Mouse (Mus musculus): ENCODE measurements around the gene Gm29735. TPM values are rescaled to one million over a fixed set of nuclear protein-coding genes. Genes with fewer than 3 reads are reported as not detected.

The Gm29735 gene
- polyA plus RNA-seq (2012; rRNA removed): not detected in 2 replicates

DNA sequence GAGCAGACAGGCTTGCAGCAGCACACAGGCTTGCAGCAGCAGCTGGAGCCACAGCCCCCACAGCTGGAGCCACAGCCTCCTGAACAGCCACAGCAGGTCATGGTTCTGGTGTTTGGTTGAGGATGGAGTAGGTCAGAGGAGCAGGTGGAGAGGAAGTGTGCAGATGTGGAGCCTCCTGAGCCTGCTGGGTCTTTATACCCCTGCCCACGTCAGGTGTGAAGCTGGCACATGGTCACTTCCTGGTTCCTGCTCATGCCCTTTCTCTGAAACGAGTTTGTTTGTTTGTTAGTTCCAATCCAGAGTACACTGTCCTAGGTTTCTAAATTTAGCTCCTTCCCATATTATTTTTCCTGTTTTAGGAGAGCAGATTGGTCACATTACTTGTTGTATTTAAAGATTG is at the start of gene Gm29735:
Gene Gm29735, minus strand, starts transcription at position 101 of the 400 bp plus-strand sequence.

DNA sequence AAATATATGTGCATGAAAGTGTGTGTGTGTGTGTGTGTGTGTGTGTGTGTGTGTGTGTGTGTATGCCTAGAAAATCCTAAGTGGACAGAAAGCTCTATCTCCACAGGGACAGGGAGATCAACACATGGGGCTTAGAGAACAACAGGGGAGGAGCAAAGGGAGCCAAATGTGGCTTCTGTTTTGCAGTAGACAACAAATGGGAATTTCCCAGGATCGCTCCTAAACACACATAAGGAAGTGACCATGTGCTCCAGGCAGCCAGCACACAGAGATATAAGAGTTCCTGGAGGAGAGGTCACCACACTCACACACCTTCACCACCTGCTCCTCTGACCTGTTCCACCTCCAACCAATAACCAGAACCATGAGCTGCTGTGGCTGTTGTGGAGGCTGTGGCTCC is 44.2 kb upstream of the Gm29735 start, which contains the start of gene Krtap5-3:
Gene Krtap5-3, plus strand, starts transcription at position 301 of the 400 bp plus-strand sequence.

DNA sequence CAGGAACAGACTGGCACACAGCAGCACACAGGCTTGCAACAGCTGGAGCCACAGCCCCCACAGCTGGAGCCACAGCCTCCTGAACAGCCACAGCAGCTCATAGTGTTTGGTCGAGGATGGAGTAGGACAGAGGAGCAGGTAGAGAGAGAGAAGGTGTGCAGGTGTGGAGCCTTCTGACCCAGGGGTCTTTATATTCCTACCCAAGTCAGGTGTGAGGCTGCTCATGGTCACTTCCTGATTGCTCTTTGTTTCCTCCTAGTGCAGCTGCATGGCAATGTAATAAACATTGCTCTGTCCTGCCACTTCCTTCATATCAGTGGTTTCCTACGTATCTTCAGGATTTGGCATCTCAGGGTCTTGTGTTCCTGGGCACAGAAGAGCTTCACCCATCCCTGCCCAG is 33.4 kb upstream of the Gm29735 start, which contains the start of gene Gm10153:
Gene Gm10153, minus strand, starts transcription at position 101 of the 400 bp plus-strand sequence.

DNA sequence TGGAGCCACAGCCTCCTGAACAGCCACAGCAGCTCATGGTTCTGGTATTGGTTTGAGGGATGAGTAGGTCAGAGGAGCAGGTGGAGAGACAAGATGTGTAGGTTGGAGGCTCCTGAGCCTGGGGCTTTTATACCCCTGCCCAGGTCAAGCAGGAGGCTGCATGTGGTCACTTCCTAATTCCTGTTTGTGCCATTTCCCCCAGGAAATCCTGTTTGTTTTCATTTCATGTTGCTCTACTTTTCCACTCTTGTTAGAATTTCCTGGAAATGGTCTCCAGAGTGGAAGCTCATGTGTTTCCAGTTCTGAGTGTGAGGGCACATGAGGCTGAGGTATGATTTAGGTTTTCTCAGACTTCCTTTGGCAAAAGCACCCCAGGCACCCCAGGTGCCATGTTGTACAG is 19.0 kb upstream of the Gm29735 start, which contains the start of gene Krtap5-2:
Gene Krtap5-2, minus strand, starts transcription at position 101 of the 400 bp plus-strand sequence.

DNA sequence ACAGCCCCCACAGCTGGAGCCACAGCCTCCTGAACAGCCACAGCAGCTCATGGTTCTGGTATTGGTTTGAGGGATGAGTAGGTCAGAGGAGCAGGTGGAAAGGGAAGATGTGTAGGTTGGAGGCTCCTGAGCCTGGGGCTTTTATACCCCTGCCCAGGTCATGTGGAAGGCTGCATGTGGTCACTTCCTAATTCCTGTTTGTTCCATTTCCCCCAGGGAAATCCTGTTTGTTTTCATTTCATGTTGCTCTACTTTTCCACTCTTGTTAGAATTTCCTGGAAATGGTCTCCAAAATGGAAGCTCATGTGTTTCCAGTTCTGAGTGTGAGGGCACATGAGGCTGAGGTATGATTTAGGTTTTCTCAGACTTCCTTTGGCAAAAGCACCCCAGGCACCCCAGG is 8.7 kb upstream of the Gm29735 start, which contains the start of gene Gm4553:
Gene Gm4553, minus strand, starts transcription at position 101 of the 400 bp plus-strand sequence.

DNA sequence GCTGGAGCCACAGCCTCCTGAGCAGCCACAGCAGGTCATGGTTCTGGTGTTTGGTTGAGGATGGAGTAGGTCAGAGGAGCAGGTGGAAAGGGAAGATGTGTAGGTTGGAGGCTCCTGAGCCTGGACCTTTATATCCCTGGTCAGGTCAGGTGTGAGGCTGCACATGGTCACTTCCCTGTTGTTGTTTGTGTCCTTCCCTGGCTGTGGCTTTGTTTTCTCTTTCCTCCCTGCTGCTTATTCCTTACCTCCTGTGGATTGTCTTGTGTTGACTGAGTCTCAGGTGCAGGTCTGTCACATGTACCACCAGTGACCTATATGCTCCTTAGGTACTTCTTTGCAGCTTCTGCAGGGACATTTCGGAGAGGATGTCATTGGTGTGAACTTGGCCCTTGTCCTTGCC is 12.4 kb downstream of the Gm29735 start, which contains the start of gene Gm45337:
Gene Gm45337, minus strand, starts transcription at position 101 of the 400 bp plus-strand sequence.

DNA sequence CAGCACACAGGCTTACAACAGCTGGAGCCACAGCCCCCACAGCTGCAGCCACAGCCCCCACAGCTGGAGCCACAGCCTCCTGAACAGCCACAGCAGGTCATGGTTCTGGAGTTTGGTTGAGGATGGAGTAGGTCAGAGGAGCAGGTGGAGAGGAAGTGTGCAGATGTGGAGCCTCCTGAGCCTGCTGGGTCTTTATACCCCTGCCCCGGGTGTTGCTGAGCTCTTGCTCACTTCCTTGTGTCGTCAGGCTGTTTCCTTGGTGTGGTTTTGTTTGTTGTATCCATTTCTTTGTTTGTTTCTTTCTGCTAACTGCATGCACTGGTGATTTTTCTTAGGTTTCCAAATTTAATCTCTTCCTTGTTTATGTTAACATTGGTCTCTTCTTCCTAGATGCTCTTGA is 21.0 kb downstream of the Gm29735 start, which contains the start of gene Gm39115:
Gene Gm39115, minus strand, starts transcription at position 101 of the 400 bp plus-strand sequence.

DNA sequence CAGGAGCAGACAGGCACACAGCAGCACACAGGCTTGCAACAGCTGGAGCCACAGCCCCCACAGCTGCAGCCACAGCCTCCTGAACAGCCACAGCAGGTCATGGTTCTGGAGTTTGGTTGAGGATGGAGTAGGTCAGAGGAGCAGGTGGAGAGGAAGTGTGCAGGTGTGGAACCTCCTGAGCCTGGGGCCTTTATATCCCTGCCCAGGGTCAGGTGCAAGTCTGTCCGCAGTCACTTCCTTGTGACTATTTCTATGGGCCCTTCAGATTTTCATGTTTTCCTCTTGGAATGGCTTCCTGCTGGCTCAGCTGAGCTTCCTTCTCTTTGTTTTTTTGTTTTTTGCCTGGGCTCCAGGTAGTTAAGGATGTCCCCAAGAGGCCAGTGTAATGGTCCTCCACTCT is 36.3 kb downstream of the Gm29735 start, which contains the start of gene Gm45618:
Gene Gm45618, minus strand, starts transcription at position 101 of the 400 bp plus-strand sequence.

Other genes starting within 250 kb of the Gm29735 start
- 24.7 and 27.0 TPM in 2 replicates for gene Tollip, start 238.6 kb downstream of the Gm29735 start, polyA plus RNA-seq (2012; rRNA removed)
- gene Brsk2, start 207.4 kb downstream of the Gm29735 start, polyA plus RNA-seq (2012; rRNA removed): 0.92 and 0.93 TPM in 2 replicates
- 27.5 and 29.5 TPM in 2 replicates for gene Mob2, start 96.0 kb downstream of the Gm29735 start, polyA plus RNA-seq (2012; rRNA removed)
- 3.0 and 6.7 TPM in 2 replicates for gene Dusp8, start 61.3 kb downstream of the Gm29735 start, polyA plus RNA-seq (2012; rRNA removed)
- gene Gm45618, start 36.4 kb downstream of the Gm29735 start, polyA plus RNA-seq (2012; rRNA removed): not detected in 2 replicates
- not detected in 2 replicates for gene Gm39115, start 21.1 kb downstream of the Gm29735 start, polyA plus RNA-seq (2012; rRNA removed)
- not detected in 2 replicates for gene Gm45337, start 12.5 kb downstream of the Gm29735 start, polyA plus RNA-seq (2012; rRNA removed)
- gene Gm4553, start 8.6 kb upstream of the Gm29735 start, polyA plus RNA-seq (2012; rRNA removed): not detected in 2 replicates
- gene Krtap5-2, start 18.9 kb upstream of the Gm29735 start, polyA plus RNA-seq (2012; rRNA removed): not detected in 2 replicates
- gene Gm10153, start 33.3 kb upstream of the Gm29735 start, polyA plus RNA-seq (2012; rRNA removed): not detected in 2 replicates
- not detected in 2 replicates for gene Krtap5-3, start 44.3 kb upstream of the Gm29735 start, polyA plus RNA-seq (2012; rRNA removed)
- gene Gm7579, start 54.7 kb upstream of the Gm29735 start, polyA plus RNA-seq (2012; rRNA removed): not detected in 2 replicates
- not detected in 2 replicates for gene Krtap5-5, start 72.9 kb upstream of the Gm29735 start, polyA plus RNA-seq (2012; rRNA removed)
- gene Gm40460, start 84.0 kb upstream of the Gm29735 start, polyA plus RNA-seq (2012; rRNA removed): not detected in 2 replicates
- gene Gm2431, start 101.2 kb upstream of the Gm29735 start, polyA plus RNA-seq (2012; rRNA removed): not detected in 2 replicates
- gene Gm4559, start 117.2 kb upstream of the Gm29735 start, polyA plus RNA-seq (2012; rRNA removed): not detected in 2 replicates
- not detected in 2 replicates for gene Krtap5-1, start 140.0 kb upstream of the Gm29735 start, polyA plus RNA-seq (2012; rRNA removed)
- gene Krtap5-4, start 146.4 kb upstream of the Gm29735 start, polyA plus RNA-seq (2012; rRNA removed): not detected in 2 replicates
- gene Ifitm10, start 216.6 kb upstream of the Gm29735 start, polyA plus RNA-seq (2012; rRNA removed): 22.3 and 31.2 TPM in 2 replicates
- not detected in 2 replicates for gene Gm49369, start 225.6 kb upstream of the Gm29735 start, polyA plus RNA-seq (2012; rRNA removed)
- 387 and 475 TPM in 2 replicates for gene Ctsd, start 230.9 kb upstream of the Gm29735 start, polyA plus RNA-seq (2012; rRNA removed)